Mouse (Mus musculus) lung, postnatal 4 days (tissue): ENCODE data around the gene Adamts10.

Experiments used
- DNase-seq, 2 experiments: peaks; one replicate each; pipeline ENCODE4 v3.0.0; 2021

Gene Adamts10

GRCm38 (mm10) chr17:33555223-33555855, 31.3 kb downstream of the Adamts10 start, which contains the start of gene Myo1f:
Myo1f (plus strand) TSS chr17:33555707.
- peak; percentile 68 to 71 for DNase-seq

DNA sequence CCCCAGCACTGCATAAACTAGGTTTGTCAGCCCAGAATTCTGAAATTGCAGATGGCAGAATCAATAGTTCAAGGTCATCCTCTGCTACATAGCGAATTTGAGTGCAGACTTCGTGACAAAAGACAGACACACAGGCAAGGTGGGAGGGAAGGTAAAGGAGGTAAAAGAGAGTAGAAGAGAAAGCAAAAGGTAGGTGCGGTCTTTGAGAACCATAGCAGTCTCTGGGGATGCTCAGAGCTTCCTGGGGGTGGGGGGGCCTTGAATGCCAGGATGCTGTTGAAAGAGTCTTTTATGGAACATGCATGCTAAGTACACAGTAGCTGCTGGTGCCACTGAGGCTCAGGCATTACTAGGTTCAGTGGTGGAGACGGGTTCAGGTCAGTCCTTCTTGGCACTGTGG, 33.9 kb downstream of the Adamts10 start:
- no peak for DNase-seq

GRCm38 (mm10) chr17:33563527-33564076, 39.6 kb downstream of the Adamts10 start:
- DNase-seq, result peak in 1 of 2 experiments; percentile 41

DNA sequence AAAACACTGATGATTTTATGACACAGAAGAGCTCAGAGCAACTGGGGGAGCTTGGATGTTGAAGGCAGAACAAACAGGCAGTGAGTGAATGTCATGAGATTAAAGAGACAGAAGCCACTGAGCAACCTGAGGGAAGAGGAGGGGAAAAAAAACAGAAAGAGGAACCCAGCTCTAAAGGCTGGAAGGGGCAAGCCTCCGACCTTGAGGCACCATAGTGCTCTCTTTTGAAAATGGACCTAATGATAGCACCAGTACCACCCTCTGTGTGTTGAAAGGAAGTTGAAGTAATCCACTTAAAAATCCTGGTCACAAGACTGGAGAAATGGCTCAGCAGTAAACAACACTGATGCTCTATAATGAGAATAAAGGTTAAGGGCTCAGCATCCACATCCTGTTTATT, 40.6 kb downstream of the Adamts10 start:
- peak in 1 of 2 experiments; percentile 18 for DNase-seq

- peak; percentile 41 to 43 for DNase-seq
Observed at GRCm38 (mm10) chr17:33566182-33566581, 42.2 kb downstream of the Adamts10 start.

- DNase-seq, result no peak
Observed at GRCm38 (mm10) chr17:33584061-33584460, 60.1 kb downstream of the Adamts10 start.

DNA sequence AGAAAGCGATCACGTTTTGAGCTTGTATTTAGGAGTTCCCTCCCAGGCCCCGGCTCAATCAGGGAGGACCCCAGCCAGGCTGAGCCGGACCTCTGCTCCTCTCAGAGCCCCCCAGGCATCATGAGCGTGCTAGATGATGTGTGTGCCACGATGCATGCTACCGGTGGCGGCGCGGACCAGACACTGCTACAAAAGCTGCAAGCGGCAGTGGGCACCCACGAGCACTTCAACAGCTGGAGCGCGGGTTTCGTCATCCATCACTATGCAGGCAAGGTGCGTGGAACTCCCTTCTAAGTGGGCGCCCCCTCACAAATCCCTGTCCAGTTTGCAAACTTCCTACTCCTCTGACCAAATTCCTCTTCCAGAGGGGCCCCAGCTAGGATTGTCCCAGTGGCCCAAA, 62.0 kb downstream of the Adamts10 start:
- DNase-seq, result no peak

DNA sequence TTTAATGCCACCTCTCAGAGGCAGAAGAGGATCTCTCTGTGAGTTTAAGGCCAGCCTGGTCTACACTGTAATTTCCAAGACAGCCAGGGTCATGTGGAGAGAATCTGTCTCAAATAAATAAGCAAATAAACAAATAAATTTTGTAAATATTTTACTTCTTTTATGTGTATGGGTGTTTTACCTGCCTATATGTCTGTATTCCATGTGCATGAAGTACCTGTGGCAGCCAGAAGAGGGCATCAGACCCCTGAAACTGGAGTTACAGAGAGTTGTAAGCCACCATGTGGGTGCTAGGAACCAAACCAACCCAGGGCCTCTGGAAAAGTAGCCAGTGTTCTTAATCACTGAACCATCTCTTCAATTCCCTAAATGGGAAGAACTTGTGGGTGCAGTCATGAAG, 73.3 kb downstream of the Adamts10 start:
- DNase-seq, result no peak

- DNase-seq, result no peak
Observed at GRCm38 (mm10) chr17:33598506-33598905, 74.5 kb downstream of the Adamts10 start.

- no peak for DNase-seq
Observed at GRCm38 (mm10) chr17:33599836-33600475, 76.0 kb downstream of the Adamts10 start.

- DNase-seq, result no peak
Observed at GRCm38 (mm10) chr17:33600831-33601230, 76.8 kb downstream of the Adamts10 start.

- DNase-seq, result no peak
Observed at GRCm38 (mm10) chr17:33601947-33602346, 77.9 kb downstream of the Adamts10 start.
